Mouse (Mus musculus) hematopoietic stem cell, adult 5-6 weeks (primary cell): ENCODE measurements around the gene Tmprss9. TPM values are rescaled to one million over a fixed set of nuclear protein-coding genes. Genes with fewer than 3 reads are reported as not detected.
A peak's percentile ranks its signal among the peaks of the same experiment; 100 is the strongest.

Experiments
- ATAC-seq, 2 experiments: fragments of 125-278 bp in 1 of 2; replicated peaks in 1 of 2; 2 replicates each; pipeline ENCODE4 v1.8.0; 2016 to 2017; ENCODE audit warnings: inconsistent platforms in 2 of 2, mild to moderate bottlenecking in 2 of 2, moderate number of reproducible peaks in 2 of 2, low read depth in 1 of 2, moderate TSS enrichment in 1 of 2; ENCODE audit not compliant: low FRiP score in 2 of 2, poor library complexity in 2 of 2, severe bottlenecking in 2 of 2, insufficient read depth in 1 of 2, low TSS enrichment in 1 of 2
- total RNA-seq: library from RNA; stranded (forward); fragments of 172-1452, 232-1000 nt; gene quantifications from 2 replicates; pipeline ENCODE4 v1.2.3, GENCODE M21; 2017

Tmprss9 gene
- total RNA-seq, 1 experiment from 2014 or later, result not detected

- ATAC-seq, result no peak
Measured at GRCm38 (mm10) chr10:80901409-80902272, 30.0 kb downstream of the Tmprss9 start.

- ATAC-seq, result no peak
Measured at GRCm38 (mm10) chr10:80902273-80902940, 30.8 kb downstream of the Tmprss9 start.

- ATAC-seq, result no peak
Measured at GRCm38 (mm10) chr10:80903282-80903681, 31.6 kb downstream of the Tmprss9 start.

GRCm38 (mm10) chr10:80904004-80904693 lies 32.5 kb downstream of the Tmprss9 start:
- ATAC-seq, result no peak

- no peak for ATAC-seq
Measured at GRCm38 (mm10) chr10:80904709-80905108, 33.1 kb downstream of the Tmprss9 start.

- no peak for ATAC-seq
Measured at GRCm38 (mm10) chr10:80909375-80910162, 37.9 kb downstream of the Tmprss9 start.

- no peak for ATAC-seq
Measured at GRCm38 (mm10) chr10:80911354-80911753, 39.7 kb downstream of the Tmprss9 start.

- ATAC-seq, result no peak
Measured at GRCm38 (mm10) chr10:80911891-80912290, 40.2 kb downstream of the Tmprss9 start.

GRCm38 (mm10) chr10:80913364-80914011 lies 41.8 kb downstream of the Tmprss9 start:
- ATAC-seq, result no peak

GRCm38 (mm10) chr10:80914253-80914656 lies 42.6 kb downstream of the Tmprss9 start:
- ATAC-seq, result peak in 1 of 2 experiments; percentile 35; a peak in 2 of 4 replicates

GRCm38 (mm10) chr10:80915260-80915659 lies 43.6 kb downstream of the Tmprss9 start:
- ATAC-seq, result no peak

- no peak for ATAC-seq
Measured at GRCm38 (mm10) chr10:80915736-80916135, 44.1 kb downstream of the Tmprss9 start.

- peak; percentile 3 to 11; a peak in 1 of 4 replicates for ATAC-seq
Measured at GRCm38 (mm10) chr10:80917336-80917778, 45.7 kb downstream of the Tmprss9 start.

- peak; percentile 43 to 46; a peak in 3 of 4 replicates for ATAC-seq
Measured at GRCm38 (mm10) chr10:80917779-80918434, 46.3 kb downstream of the Tmprss9 start, which contains the start of gene Lmnb2. TSS of gene Lmnb2 (minus strand) at chr10:80918245.

- peak; percentile 25 to 27; a peak in 3 of 4 replicates for ATAC-seq
Measured at GRCm38 (mm10) chr10:80921923-80922322, 50.3 kb downstream of the Tmprss9 start.

- ATAC-seq, result no peak
Measured at GRCm38 (mm10) chr10:80925472-80925871, 53.8 kb downstream of the Tmprss9 start.
